Mouse (Mus musculus) liver, adult (tissue): ENCODE measurements at regions not wholly inside any gene's neighbourhood (a gene's known extent, or its start where the extent isn't known, plus 50 kb on each side); places are given as distances from the start of the nearest gene placed in this dataset.

Experiments used
- GATA4 ChIP-seq: IDR thresholded peaks from 2 replicates; pipeline ENCODE4 v1.6.1; 2014; ENCODE audit warnings: mild to moderate bottlenecking, low read length; ENCODE audit not compliant: insufficient replicate concordance

DNA sequence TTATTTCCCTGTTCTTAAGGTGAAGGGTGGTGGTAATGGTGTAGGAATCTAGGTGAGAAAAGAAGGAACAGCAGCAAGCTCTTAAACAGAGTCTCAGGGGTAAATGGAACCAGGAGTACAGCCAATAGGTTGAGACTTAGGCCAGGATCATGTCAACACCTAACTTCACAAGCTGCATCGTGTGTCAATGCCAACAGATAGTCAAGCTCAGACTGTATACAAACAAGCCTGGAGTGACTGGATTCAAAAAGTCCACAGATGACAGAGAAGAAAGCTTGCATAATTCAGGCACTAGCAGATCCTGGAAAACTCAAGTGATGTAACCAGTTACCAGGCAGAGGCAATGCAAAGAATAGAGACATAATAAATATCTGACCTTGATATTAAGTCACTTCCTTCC is 140.6 kb upstream of the Nampt start:
- no peak for TF ChIP-seq GATA4

DNA sequence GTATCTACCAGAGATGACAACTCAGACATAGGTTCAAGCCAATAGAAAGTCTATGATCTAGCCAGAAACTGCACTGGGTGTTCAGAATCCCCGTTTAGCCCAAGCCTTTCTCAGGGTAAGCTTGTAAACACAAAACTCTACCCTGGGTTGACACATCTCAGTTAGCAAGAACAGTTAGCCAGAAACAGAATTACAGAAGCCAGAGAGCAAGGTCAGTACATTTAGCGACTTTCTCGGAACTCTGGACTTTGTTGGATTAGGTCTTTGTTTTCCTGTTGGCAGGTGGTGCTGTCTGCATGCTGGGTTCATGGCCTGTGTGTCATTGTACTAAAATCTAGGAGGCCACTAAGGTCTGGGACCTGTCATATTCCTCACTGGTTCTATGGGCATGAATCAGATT is 137.4 kb upstream of the Nampt start:
- peak; percentile 79; the same call in 1 of the 2 replicates for TF ChIP-seq GATA4

DNA sequence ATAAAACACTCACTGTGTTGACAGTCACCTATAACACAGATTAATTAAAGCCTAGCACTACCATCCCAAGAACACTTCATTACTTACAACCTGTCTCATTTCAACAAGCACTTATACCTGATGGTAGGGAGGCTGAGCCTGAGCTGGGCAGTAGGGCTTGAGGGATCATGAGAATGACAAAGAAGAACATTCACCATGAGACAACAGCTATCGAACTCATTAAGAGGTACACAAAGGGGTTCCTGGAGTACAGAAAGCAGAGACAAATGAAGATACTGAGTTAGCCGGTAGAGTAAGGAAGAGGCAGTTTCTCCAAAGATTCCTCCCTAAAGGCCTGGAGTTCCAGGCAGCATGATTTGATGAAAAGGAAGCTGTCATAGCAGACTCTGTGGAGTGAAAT is 136.0 kb upstream of the Nampt start:
- no peak for TF ChIP-seq GATA4

DNA sequence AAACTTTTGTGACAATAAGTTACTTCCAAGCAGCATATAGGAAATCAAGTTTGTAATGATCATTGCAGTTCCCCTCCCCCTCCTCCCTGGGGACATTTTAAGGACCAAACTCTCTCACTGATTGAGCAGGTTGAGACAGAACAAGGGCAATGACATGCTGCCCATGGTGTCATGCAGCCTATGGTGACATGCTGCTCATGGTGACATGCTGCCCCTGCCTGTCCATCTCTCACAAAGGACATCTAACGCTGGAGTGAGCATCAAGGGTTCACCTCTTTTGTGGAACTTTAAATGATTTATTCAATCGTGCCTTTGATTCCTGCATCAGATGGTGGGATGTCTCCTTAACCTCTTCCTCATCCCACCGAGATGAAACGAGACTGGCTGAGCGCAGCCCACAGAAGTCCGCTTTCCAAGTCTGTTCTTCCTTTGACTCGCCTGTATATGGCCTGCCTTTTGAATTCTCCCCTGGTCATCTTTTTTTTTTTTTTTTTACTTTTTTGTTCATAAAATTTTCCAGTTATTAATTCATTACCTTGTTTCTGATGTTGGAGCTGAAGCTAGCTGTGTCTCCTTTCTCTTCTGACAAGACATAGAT is 133.5 kb upstream of the Nampt start:
- TF ChIP-seq GATA4 = no peak

DNA sequence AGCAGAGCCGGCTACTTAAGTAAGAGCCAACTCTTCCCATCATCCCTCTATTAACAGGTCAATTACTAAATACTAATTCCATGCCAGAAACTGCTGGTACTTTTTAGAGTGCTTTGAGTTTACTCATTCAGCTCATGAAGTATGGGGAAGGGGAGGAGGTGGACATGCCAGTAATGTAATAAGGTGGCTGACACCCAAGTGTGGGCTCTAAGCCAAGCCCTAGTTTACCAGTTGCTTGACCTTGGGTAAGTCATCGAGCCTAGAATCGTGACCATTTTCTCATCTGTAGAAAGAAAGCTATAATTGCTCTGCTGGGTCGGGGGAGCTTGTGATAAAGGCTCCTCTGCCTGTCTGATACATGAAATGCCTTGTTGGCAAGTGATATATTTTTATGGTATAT is 130.0 kb upstream of the Nampt start:
- TF ChIP-seq GATA4 = no peak

DNA sequence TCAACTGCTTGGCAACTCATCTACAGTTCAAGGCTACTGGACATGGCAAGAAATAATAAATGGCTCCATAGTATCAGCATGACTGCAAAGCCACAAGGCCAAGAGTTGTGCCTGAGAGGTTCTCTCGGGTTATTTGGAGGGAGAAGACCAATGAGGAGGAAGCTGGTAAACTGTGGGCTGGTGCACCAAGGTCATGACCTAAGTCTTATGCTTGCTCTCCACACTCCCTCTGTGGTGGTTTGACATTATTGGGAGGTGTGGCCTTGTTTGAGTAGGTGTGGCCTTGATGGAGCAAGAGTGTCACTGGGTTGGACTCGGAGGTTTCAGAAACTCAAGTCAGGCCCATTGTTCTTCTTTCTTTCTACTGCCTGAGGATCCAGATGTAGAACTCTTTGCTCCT is 129.2 kb upstream of the Nampt start:
- no peak for TF ChIP-seq GATA4

DNA sequence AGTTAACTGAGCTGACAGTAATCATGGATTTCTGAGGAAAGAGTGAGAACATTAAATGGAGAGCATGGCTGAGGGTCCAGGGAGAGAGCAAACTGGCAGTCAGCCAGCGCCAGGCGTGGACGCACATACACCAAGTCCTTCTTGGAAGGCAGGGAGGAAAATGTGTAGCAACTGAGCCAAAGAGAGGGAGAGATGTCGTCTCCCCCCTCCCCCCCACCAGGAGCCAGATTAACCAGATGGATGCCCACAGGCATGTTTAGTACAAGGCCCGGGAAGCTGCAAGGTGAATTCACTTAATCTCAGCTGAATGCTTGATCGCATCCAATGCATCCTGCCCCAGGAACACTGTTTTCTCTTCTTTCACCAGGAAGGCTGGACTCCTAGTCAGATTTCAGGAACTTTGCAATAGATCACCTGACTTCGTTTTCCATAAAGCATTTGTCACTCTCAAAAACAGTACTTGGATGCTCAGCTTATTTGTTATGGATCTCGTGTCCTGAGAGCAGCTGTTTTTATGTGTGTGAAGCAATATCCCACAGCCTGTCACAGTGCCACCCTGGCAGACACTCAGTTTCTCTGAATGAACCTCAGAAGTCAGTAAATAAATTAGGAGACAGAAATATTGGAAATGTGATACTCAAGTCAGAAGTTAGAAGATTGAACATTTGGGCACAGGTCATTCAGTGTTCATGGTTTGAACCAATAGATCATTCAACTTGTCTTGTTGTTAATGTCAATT is 127.1 kb upstream of the Nampt start:
- TF ChIP-seq GATA4 = no peak

DNA sequence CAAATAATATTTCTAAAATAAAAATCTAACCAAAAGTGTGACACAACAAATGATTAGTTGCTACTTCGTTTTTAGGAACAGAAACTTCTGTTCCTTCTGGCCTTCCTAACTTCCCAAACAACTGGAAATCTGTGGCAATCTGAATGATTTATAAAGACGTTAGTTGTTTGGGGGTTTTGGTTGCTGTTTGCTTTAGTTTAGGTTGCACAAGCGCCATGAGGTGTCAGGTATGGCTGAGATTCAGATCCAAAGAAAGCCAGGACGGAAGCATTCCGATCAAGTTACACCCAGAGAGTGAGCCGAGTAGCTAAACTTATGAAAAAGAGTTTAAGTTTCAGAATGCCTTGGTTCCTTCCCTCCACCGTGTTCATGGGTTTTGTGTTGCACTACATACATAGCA is 126.4 kb upstream of the Nampt start:
- TF ChIP-seq GATA4 = no peak

DNA sequence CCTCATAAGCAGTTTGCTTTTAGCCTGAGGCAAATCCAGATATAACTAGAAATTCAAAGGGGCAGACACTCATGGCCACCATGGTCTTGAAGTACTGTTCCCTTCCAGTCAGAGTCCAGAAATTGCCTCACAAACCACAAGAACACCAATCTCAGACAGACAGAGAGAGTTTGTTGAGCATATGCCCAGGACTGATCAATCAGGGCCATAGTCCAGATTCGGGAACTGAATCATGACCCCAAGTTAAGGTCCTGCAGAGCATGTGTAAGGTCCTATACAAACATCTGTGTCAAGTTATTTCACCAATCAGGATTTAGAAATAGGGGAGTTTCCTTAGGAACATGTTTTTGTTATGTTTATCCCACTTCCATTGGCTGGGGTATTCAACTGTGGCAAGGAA is 125.7 kb upstream of the Nampt start:
- TF ChIP-seq GATA4 = no peak

DNA sequence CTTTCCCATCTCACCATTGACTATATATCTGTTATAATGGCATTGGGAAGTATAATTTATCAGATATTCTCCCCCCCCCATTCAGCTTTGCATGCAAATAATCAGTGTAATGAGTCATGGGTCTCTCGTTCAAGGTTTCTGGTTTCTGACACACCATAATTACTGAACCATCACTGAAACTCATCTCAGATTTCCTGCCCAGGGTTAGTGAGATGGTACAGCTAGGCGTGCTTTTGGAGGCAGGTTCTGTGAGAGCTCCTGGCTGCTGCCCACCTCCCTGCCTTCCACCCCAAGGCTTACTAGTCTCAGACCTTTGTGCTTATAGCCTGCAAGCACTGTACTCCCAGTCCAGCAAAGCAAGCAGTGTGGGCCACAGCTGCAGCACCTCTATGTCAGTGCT is 122.5 kb upstream of the Nampt start:
- no peak for TF ChIP-seq GATA4

DNA sequence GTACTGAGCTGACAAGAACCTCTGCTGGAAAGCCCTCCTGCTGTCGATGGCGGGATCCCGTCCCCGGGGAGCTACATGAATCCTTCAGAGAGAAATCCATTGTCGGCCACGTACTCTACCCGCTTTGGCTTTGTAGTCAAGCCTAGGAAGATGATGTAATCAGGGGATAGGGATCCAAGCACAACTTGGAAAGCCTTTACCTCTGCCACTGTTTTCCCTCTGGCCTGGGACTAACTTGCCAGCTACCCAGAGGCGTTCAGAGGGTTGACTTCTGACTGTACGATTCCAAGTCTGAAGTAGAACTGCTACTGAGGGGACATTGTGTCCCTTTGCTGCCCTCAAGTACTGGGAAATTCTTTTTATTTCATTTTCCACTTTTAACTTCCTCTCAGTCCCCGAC is 110.2 kb upstream of the Nampt start:
- TF ChIP-seq GATA4 = no peak

DNA sequence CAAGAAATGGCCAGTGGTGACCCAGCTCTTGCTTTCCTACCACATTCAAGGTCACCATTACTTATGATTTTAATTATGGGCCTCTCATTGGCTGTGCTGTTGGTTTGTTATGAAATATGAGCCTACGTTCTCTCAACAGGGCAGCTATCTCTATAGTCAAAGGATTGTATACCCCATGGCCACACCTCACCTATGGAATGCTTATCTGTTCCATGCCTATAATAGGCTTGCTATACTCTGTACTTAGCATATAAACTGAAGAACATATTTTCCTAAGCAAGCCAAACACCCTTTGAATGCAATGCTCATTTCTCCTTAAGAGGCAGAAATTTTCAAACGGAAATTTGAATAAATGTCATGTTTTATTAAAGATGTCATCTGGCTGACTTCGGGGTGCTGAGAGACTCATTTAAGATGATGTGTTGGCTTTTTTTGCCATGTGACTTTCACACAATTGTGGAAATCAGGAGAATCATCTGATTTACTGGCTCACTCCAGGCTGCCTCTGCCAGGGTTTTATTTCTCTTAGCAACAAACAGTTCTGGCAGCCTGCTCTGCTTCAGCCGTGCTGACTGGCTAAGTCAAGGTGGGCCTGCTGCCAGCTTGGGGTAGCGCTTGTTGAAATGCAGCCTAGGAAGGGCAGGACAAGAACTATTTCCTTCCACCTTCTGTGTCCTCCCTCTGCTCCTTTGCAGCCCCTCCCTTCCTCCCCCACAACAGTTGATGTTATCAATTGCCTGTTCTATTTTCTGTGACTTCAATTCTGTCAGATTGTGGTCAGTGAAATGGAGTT is 102.0 kb upstream of the Nampt start:
- peak; percentile 30; the same call in 1 of the 2 replicates for TF ChIP-seq GATA4

DNA sequence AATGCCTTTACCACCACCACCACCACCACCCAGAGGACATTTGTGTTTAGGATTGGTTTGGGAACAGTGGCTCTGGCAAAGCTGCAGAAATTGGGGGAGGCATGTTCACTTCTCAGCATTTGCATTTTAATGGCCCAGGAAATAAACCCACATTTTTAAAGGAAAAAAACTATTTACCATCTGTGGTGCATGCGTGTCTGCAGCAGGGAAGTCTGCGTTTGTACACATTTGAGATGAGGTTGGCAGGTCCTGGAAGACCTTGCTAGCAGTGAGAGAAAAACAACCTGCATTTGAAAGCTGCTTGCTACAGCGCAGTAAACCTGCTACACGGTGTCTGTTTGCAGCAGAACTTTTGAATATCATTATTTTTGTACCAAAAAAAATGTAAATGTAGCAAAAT is 100.1 kb upstream of the Nampt start:
- TF ChIP-seq GATA4 = no peak

DNA sequence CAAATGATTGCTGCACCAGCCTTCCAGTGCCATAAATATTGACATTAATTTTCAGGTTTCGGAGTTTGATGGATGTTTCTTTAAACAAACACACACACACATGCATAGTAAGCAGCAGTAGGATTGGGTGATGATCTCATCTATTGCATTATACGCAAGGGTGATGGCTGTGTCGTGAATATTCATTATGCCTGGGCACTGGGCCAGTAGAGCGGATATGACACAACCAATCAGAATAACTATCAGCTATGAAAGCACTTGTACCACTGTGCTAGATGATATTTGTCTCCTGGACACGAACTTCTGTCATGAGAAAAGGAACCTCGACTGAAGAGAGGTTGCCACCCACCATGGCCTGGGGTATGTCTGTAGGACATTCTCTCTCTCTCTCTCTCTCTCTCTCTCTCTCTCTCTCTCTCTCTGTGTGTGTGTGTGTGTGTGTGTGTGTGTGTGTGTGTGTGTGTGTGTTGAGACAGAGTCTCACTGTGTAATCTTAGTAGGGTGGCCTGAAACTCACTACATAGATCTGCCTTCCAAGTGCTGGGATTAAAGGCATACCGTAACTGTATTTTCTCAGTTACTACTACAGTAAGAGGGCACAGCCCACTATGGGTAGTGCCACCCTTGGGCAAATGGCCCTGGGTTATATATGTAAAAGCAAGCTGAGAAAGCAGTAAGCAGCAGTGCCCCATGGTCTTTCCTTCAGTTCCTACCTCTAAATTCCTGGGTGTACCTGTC is 94.7 kb upstream of the Nampt start:
- TF ChIP-seq GATA4 = no peak

DNA sequence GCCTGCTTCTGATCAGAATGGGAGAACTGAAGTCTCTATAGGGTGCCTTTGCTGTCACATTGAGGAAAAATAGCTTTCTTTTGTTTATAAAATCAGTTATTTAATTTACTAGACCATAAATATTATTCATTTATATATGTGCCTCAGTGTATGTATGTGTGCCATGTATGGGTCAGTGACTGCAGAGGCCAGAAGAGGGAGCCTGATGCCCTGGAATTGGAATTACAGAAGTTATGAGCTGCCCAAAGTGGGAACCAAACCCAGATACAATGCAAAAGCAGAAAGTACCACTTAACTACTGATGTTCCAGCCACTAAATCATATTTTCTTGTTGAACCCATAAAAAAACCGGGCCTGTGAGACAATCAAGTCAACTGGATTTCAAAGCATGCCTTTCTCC is 91.8 kb upstream of the Nampt start:
- TF ChIP-seq GATA4 = no peak

DNA sequence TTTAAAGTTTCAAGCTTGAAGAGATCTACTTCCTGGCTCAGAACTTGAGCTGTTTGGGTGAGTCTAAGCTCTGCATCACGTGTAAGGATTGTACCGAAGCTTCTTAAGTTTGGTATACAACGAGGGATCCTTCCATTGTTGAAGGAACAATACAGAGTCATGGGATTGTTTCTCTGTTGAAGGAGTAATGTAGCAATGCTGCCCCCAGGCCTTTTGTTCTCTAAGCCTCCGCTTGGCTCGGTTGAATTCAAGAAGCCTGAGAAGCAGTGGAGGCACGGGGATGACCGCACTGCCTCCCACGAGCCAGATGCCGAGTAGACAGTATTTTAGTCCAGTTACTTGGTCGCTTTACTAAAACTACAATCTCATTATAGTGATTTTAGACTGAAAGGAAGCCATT is 90.9 kb upstream of the Nampt start:
- TF ChIP-seq GATA4 = no peak

DNA sequence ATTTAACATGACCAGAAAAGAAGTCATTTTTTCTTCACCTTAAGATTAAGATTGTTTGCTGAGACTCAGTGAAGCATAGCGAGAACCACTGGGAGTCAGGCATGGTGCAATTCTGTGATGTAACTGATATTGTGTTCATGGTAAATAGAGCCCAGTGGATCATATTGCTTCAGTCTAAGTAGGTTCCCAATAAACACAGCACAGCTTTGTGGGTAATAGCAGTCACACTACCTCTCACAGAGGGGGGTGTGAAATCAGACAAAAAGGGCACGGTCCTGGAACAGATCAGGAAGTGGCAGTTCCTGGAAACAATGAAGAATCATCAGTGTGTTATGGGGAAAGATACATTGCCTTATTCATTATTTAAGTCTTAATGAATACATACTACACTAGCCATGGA is 84.1 kb upstream of the Nampt start:
- TF ChIP-seq GATA4 = no peak
